Mouse (Mus musculus) telencephalon, adult 2 months (tissue): Measurements from ENCODE around the gene Bphl.

Source experiments
- DNase-seq: peaks from one replicate; pipeline ENCODE4 v3.0.0-alpha.2; 2011; ENCODE audit warnings: low read depth, low spot score

The Bphl gene

GRCm38 (mm10) chr13:34037172-34038055, at the start of gene Bphl:
Gene Bphl, plus strand, starts transcription at chr13:34037597.
- DNase-seq, result peak; percentile 94

- no peak for DNase-seq
These were observed 47.8 kb upstream of the Bphl start for GRCm38 (mm10) chr13:33989625-33990024.

- peak; percentile 56 for DNase-seq
These were observed 42.2 kb upstream of the Bphl start for GRCm38 (mm10) chr13:33995197-33995596.

- peak; percentile 86 for DNase-seq
These were observed 35.1 kb upstream of the Bphl start, which contains the start of the genes Ripk1 and Serpinb6a for GRCm38 (mm10) chr13:34002058-34003006. Gene Ripk1, plus strand, starts transcription at chr13:34002363. Gene Serpinb6a, minus strand, starts transcription at chr13:34002794.

- DNase-seq, result no peak
These were observed 34.3 kb upstream of the Bphl start for GRCm38 (mm10) chr13:34003058-34003457.

- no peak for DNase-seq
These were observed 30.2 kb upstream of the Bphl start for GRCm38 (mm10) chr13:34007234-34007633.

- DNase-seq, result no peak
These were observed 20.3 kb upstream of the Bphl start for GRCm38 (mm10) chr13:34016927-34017569.

GRCm38 (mm10) chr13:34018521-34018920, 18.9 kb upstream of the Bphl start:
- DNase-seq, result no peak

GRCm38 (mm10) chr13:34021998-34022397, 15.4 kb upstream of the Bphl start:
- no peak for DNase-seq

GRCm38 (mm10) chr13:34032041-34032440, 5.4 kb upstream of the Bphl start:
- no peak for DNase-seq

- no peak for DNase-seq
These were observed 2.0 kb upstream of the Bphl start for GRCm38 (mm10) chr13:34035424-34035823.

- DNase-seq, result no peak
These were observed 671 bp upstream of the Bphl start for GRCm38 (mm10) chr13:34036726-34037125.

GRCm38 (mm10) chr13:34038056-34038432, 647 bp downstream of the Bphl start:
- DNase-seq, result no peak

GRCm38 (mm10) chr13:34038901-34039341, 1.5 kb downstream of the Bphl start:
- no peak for DNase-seq

GRCm38 (mm10) chr13:34040091-34040490, 2.7 kb downstream of the Bphl start:
- no peak for DNase-seq

- no peak for DNase-seq
These were observed 6.5 kb downstream of the Bphl start for GRCm38 (mm10) chr13:34043716-34044393.

GRCm38 (mm10) chr13:34045511-34046249, 8.3 kb downstream of the Bphl start:
- no peak for DNase-seq

GRCm38 (mm10) chr13:34046421-34047012, 9.1 kb downstream of the Bphl start:
- DNase-seq, result peak; percentile 63

- no peak for DNase-seq
These were observed 10.1 kb downstream of the Bphl start for GRCm38 (mm10) chr13:34047526-34047925.

- peak; percentile 79 for DNase-seq
These were observed 13.1 kb downstream of the Bphl start for GRCm38 (mm10) chr13:34050479-34050878.
